Mouse (Mus musculus): ENCODE measurements at regions not wholly inside any gene's neighbourhood (a gene's known extent, or its start where the extent isn't known, plus 50 kb on each side); places are given as distances from the start of the nearest gene placed in this dataset.
A peak's percentile ranks its signal among the peaks of the same experiment; 100 is the strongest.

DNA sequence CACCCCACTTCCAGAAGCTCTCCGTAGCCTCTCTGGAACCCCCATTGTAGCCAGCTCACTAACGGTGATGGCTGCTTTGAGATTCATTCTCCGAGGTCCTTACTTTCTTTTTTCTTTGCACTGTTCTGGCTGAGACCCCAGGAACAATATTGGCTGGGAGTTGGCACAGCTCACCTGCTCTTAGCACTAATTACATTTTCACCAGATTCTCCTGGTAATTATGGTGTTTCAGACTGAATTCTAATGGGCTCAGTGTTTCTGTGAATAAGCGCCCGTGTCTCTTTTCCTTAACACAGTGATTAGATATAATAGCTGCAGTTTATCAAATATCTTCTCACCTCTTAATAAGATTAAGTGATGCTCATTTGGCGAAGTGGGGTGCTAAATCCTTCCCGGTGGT is 509.2 kb upstream of the Adamts16 start:
- no peak for DNase-seq (ENCODE audit: low spot score in 2 of 2)

DNA sequence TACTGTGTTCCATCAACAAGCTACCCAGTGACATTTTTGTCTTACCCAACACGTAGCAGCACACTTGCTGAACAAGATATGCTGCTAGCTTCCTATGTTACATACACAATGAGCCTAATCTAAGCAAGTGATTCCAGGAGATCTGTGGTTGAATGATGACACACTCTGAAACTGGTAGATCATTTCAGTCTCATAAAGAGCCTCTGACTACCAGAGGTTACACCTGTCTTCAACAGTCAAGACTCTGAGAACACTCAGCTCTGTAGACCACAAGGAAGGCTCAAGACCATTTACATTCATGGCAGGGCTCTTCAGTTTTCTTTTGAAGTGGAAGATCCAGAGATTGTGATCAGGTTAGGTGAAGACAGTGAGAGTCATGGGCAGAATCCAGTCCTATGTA is 501.3 kb upstream of the Adamts16 start:
- no peak for DNase-seq (ENCODE audit: low spot score in 2 of 2)

DNA sequence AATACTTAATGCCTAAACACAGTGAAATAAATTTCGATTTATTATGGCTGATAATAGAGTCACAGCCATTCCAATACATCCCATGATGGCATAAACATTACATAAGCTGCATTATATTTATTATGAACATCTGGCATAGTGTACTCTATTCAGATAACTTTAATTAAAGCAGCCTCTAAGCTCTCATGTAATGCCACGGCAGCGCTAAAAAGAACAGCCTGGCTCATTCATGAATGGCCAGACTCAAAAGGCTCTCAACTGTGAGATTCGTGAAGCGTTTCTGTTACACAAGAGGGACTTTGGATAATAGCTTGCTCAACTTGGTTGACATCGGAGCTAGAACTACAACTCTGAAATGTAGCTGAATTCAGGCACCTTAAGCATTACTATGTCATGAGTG is 497.1 kb upstream of the Adamts16 start:
- DNase-seq (ENCODE audit: low spot score in 2 of 2): no peak

DNA sequence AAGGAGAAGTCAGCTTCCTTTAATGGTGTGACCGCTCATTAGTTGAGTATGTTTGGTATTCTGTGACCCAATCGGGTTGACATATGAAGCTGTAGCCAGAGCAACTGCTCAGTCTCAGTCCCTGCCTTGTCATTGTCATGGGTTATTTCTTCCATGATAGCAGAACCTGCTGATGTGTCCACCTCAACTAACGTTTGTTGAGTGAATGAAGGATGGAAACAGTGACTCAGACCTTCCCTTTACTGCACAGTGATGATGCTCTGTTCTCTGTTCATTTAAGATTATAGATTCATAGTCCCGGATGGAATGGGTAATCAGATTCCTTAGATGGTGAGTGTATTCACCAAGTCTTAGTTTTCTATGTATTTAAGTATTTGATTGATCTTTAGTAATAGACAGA is 493.3 kb upstream of the Adamts16 start:
- no peak for DNase-seq (ENCODE audit: low spot score in 2 of 2)

DNA sequence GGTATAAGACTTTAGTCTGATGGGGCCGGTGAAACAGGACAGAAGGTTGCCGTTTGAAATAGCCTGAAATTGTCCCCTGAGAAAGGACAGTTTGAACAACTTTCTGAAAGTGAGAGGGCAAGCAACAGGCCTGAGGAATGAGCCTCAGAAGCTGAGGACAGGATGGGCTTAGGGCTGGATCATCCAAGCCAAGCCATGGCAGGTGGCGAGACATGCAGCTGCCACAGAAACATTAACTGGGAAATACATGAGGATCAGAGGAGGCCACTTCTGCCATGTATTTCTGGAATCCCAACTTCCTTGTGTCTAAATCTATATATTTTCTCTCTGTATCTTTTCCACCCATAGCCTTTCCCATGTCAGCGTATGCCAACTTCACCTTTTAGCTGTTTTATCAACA is 491.5 kb upstream of the Adamts16 start:
- no peak for DNase-seq (ENCODE audit: low spot score in 2 of 2)

DNA sequence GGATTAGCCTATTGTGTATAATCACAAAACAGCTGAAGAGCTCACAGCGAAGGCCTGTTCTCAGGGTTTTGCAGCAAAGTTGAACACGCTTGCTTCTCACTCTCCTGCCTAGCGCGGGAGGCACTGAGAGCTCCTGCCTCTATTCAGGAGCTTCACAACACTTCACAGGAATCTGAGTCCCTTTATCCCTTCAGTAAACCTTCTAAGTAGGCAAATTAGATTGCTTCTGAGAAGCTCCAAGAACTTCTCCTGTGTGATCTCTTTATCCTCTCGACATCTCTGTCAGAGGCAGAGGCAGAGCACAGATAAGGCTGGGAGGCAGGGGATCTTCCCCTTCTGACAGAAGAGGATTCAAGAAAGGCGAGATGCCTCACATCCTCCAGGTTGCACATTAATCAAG is 488.7 kb upstream of the Adamts16 start:
- DNase-seq (ENCODE audit: low spot score in 2 of 2): no peak

DNA sequence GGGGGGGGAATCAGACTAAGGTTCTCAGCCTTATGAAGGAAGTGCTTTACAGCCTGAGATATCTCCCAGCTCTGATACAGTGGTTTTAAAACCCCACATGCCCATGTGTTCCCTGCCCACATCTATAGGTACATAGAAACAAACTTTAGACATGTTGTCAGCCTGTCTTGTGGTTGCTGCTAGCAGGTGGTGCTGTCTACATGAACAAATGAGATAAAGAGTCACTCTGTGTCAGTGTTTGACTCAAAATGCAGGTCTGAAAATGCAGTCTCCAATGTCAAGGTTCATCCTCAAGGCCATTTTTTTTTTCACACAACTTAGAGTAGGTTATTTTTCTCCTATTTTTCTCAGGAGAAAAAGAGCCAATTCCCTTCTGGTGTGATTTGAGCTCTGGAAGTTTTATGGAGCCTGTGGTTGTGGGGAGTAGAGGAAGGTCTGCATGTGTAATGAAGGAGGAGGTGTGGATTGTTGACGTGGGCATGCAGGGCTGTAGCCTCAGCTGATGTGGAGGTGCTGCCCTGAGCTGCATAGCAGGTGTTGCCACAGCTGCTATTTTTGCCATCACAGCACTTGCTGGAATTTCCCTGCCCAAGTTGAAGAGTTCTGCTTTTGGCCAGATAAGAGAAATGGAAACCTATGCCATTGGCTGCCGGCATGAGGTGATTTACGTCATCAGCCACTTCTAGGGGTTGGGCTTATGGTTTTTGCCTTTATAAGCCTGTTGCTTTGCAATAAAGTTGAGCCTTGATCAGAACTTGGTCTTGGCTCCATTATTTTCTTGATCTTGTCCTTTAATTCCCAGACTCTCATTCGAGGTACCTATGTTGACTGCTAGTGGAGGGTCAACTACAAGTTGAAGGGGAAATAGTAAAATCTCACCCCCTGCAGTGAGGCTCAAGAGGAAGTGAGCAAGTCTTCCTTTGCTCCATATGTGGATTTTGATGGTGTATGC is 486.5 kb upstream of the Adamts16 start:
- DNase-seq (ENCODE audit: low spot score in 2 of 2): no peak

DNA sequence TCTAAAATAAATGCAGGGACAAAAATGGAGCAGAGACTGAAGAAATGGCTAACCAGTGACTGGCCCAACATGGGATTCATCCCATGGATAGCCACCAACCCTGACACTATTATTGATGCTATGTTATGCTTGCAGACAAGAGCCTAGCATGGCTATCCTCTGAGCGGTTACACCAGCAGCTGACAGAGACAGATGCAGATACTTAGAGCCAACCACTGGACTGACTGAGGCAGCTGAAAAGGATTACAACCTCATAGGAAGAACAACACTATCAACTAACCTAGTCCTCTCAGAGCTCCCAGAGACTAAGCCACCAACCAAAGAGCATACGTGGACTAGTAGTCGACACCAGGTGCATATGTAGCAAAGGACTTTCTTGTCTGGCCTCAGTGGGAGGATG is 478.9 kb upstream of the Adamts16 start:
- DNase-seq (ENCODE audit: low spot score in 2 of 2): no peak

DNA sequence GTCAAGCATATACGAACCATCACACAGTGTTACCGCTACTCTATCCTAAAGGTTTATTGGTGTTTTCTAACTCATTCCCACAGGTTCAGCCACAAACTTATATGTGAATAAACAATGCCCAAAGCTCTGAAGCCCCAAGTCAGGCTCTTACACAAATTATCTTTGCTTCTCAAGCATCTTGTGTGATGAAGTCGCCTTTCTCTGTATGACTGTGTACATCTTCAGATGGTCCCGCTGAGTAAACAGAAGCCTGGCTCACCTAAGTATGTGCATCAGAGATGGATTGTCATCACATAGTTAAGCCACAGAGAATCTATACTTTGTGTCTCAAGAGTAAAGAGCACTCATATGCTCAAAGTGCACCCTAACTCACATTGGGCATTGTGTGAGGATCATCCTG is 462.3 kb upstream of the Adamts16 start:
- no peak for DNase-seq (ENCODE audit: low spot score in 2 of 2)

DNA sequence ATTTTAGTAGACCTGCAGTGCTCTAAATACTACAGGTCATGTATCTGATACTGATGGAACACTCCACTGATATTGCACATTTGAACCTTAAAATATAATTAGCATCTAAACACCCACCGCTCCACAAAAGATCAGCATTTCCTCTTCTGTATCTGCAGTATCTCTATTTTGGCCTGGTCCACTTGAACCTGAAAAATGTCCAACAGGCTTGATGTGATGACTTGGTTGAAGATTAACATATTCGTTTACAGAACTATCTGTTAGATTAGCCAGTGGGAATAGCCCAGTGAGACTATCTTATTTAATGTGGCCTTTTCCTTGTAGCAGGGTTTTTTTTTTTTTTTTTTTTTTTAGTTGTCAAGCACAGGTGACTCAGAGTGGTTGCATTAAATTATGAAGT is 434.4 kb upstream of the Adamts16 start:
- no peak for DNase-seq (ENCODE audit: low spot score in 2 of 2)

DNA sequence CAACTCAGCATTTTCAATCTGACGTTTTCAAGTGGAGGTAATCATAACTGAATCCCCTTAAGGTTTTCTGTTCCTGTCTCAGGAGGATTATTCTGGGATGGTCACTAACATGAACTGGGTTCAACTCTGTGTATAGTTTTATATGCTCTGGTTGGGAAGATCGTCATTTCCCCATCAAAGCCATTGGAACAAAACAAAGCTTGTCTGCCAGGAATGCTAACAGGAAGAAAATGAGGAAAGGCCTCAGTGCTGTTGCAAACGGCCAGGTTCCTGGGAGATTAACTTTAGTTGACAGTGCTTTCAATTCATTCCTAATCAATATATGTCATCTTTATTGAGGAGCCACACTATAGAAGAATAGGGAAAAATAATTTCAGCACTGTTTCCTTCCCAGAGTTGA is 432.5 kb upstream of the Adamts16 start:
- DNase-seq (ENCODE audit: low spot score in 2 of 2): no peak

DNA sequence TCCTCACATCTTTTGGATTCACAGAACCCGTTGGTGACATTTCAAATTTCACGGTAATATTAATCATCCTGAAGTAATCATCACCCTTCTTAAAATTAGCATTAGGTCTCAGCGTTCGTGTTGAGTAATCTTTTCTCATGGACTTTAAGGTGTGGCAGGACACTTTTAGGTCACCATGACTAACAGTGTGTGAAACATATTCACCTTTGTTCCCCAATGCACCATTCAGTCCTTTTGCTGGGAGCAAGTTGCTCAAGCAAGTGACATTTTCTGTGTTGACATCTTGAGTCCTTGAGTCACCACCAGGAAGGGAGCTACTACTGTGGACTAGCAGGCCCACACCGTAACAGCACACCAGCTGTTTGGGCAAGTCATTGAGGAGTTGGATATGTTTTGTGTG is 431.9 kb upstream of the Adamts16 start:
- no peak for DNase-seq (ENCODE audit: low spot score in 2 of 2)

DNA sequence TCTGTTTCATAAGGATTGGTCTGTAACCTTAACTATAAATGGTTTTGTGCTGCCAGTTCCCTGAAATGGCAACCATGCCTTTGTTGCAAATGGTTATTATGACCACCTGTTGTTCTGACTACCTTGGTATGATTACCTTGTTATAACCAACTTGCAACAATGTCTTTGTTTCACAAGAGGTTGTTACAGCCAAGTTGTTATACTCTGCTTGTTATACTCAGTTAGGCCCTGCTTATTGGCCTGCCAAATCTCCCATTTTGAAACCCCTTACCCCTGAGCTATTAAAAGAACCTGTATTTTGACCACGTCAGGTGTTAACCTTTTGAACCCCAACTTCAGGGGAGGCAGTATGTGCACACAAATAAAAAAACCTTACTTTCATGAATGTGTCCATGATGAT is 431.5 kb upstream of the Adamts16 start:
- no peak for DNase-seq (ENCODE audit: low spot score in 2 of 2)

DNA sequence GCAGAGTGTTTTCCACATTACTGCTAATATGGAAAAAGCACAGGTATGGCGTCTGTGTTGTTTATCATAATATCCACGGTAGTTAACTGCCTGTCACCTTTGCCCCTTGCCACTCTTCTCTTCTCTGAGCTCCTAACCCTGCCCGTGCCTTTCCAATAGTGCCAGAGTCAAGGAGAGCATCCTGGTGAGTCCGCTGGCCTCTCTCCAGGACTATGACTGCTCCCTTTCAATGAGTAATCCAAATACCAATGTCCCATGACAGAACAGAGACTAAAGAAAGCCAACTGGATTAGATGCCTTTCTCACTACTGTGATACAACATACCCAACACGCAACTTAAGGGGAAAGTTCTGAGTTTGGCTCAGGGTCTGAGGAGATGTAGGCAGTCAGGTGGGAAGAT is 430.8 kb upstream of the Adamts16 start:
- DNase-seq (ENCODE audit: low spot score in 2 of 2): no peak

DNA sequence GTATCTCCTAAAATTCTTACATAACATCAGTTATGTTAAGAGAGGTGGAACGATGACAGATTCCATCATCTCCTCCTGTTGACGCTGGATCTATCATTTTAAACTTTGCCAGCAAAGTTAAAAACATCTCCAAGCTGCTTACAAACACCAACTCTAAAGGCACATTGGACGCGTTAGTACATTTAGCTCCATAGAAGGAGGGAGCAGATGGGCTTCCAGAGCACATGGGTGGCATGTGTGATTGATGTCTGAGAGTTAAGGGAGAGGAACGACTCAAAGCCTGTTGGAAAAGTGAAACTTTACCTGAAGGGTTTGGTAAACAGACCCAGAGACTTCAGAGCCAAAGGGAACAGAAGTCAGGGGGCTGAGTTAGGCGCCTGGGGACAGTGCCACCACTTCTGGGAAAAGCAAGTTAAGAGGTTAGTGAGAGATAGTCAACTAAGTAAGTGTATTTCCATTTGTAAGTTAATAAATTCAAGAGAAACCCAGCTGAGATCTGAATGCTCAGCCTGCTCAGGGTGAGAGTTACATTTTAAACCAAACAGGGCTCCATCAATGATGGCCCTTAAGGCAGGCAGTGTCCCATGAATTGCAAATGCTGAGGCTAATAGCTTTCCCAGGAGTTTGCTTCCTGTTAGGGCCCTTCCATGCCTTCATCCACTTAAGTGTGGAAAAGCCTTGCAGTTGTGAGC is 430.3 kb upstream of the Adamts16 start:
- no peak for DNase-seq (ENCODE audit: low spot score in 2 of 2)

DNA sequence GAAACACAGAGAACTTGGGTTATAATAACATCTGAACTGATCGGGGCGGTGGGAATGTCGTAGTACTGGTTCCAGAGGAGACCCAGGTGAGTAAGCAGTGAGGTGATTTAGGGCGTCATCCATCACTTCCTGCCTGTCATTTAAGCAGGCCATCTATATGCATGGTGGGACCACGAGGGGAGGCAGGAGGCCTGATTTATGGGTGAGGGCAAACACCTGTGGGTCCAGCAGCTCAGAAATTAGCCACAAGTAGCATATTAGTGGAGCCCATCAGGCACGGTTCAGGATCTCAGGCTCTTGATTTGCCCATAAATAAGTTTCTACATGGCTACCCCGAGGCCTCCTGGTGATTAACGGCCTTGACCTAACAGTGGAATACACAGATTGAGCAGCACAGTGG is 428.8 kb upstream of the Adamts16 start:
- DNase-seq (ENCODE audit: low spot score in 2 of 2): no peak

DNA sequence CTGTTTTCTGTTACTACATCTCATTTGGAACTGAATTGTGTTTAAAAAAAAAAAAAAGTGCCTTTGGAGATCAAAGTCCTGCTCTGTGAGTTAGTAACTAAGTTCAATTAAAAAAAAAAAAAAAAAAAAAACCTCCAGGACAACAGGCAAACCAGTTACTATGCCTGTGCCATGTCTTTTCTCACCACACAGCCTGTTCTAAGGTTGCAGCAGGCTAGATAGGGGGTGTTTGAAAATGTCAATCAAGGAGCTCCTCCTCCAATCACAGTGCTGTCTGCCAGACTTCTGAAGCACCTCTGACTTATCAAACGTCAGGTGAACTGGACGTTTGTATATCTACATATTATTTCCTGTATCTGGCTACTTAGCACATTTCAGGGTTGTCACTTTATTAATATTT is 427.9 kb upstream of the Adamts16 start:
- no peak for DNase-seq (ENCODE audit: low spot score in 2 of 2)

DNA sequence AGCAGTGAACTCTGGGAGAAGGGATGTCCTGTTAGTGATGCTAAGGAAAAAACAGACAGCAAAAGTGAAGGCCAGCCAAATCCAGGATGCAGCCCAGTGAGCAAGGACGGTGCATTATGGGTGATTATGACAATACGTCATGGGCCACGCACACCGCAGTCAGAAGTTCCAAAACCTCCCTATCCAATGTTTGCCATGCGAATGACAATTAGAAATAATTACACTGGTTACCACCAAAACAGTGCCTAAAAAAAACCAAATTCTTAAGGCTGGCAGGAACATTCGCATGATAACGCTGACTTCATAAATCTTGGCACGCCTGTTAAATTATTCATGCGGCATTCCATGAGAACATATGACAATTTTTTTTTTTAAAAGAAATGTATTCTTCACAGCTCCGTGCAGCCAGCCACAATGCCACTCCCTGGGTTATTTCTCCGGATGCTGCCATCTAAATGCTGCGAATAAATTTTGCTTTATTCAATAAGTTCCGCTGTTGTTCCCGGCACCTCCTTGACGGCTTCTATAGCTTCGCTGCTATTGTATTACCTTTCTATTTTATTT is 421.8 kb upstream of the Adamts16 start:
- DNase-seq (ENCODE audit: low spot score in 2 of 2): no peak

DNA sequence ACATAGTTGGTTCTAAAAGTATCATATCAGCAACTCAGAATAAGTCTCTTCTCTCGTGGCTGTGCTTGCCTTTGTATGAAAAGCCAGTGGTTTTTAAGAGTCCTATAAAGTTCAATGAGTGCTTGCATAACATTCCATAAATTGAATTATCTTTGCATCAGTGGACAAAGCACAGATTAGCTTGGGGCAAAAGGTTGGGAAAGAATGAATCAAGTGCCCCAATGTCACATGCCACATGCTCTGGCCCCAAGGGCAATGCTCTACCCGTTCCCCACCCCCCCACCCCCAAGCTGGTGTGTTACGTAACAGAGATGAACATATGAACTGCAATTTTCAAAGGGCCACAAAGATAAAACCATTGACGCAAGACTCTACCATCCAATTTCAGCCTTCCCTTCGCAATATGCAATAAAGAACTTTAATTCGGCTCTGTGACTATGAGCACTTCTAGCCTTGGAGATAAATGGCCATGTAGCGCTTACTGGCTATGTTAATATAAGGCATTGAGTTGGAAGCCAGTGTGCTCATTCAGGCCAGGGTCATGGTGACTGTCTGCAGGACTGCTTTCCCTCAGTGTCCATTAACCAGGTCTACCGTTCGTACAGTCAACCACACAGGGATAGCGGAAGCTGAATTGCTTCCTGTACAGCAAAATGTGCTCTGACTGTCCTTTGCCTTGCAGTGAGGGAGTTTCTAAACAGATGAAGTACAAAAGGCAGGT is 421.1 kb upstream of the Adamts16 start:
- no peak for DNase-seq (ENCODE audit: low spot score in 2 of 2)

DNA sequence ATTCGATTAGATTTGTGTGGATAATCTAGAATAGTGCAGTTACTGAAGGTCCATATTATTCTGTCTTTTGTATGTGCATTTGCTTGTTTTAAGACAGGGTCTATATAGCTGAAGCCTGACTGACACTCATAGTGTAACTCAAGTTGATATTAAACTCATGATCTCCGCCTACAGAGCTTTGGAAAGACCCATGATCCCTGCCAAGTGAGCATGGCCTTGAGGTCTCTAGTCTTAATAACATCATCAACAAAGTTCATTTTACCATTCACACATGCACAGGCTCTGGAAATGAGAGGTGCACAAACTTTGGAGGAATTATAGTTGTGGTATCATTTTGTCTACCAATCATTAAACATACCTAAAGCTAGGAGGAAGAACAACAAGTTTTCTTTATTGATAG is 412.4 kb upstream of the Adamts16 start:
- DNase-seq (ENCODE audit: low spot score in 2 of 2): no peak

DNA sequence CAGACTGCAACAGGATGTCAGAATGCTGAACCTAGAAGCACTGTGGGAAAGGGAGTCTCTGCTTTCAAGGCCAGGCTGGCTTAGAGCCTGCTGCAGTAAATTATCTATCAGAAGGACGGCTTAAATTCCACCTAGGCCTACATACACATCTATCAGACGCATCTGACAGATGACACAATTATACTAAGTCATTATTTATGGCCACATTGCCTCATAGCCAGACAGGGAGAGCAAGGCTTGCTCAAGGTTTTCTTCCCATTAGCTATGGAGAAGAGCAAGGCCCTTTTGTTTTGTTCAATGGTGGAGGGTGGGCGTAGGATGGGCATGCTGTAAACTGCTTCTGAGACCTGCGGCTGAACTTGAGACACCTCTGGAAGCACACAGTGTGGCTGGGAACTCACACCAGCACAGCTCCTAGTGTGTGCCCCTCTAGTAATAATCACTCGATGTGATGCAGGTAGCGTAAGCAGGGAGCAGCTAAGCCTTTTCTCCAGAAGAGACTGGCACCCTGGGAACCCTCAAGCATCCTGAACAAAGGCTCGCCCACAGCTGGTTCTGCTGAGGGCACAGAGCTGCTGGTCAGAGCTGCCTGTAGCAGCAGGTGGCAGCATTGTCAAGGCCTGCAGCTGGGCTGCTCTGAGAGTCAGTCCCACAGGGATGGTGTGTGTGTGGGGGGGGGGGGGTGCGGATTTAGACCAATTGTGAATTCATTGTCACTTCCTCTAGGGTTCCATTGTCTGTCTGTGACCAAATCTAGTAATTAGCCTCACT is 406.8 kb upstream of the Adamts16 start:
- DNase-seq (ENCODE audit: low spot score in 2 of 2): peak; percentile 24 to 25

DNA sequence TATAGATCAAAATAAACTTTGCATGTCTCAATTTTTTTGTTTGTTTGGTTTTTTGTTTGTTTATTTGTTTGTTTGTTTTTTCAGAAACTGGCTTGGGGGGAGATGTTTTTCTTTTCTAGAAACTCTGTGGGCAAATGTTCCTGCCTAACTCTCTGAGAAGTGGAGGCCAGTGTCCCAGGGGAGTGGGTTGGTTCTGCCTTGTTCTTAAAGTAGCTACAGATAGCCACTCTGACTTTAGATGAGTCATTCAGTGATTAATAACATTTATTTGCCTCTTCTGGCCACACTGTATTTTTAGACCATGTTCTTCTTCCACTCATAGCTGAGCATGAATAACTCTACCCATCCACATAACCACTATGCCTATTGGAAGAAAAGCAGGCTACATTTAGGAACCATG is 405.6 kb upstream of the Adamts16 start:
- DNase-seq (ENCODE audit: low spot score in 2 of 2): no peak

All from cerebellum, postnatal 4 days (tissue).